ENCODE assay signal across 8 mouse cellular contexts in the genomic region with DNA sequence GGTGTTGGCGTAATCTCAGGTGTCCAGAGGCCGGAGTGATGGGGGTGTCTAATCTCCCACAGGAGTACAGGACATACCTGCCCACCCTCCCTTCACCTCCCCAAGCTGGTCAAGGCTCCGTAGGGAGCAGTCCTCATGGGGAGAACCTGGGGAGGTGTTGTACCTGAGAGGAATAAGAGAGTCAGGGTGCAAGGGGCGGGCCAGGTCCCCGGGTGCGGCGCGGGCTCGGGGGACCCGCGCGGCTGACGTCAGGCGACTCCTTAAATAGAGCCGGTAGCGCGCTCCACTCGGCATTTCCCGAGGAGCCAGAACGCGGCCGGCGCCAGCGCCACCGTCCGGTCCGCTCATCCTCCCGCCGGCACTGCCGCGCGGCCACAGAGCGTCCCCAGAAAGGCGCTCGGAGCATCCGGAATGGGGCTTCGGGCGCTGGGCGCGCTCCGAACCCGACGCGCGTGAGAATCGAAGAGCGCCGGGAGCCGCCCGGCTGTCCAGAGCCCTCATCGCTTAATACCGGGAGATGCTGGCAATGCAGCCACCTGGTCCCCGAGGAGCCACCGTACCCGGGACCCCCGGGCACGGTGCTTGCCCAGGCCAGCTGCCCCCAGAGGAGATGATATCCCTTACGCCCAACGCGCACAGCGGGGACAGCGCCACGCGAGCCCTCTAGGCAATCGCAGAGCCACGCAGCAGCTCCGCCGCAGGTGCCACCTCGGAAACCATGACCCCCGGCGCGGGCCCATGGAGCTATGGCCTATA. TPM values are rescaled to one million over a fixed set of nuclear protein-coding genes. Genes with fewer than 3 reads are reported as not detected.
DNase-seq lines count a peak whose midpoint lies in the region; ATAC-seq lines count a peak whose summit lies in the region.

No protein-coding gene starts in this region.

- H3K27ac ChIP-seq in intestine, embryonic 16.5 days (ENCODE audit: low read length), result no peak overlapping the region
- no peak overlapping the region for H3K27ac ChIP-seq in midbrain, embryonic 13.5 days

- no peak for ATAC-seq in intestine, embryonic 16.5 days
- peak; percentile 62 for ATAC-seq in midbrain, embryonic 13.5 days

- no peaks in the 10 kb centered on the region for H3K9me3 ChIP-seq in intestine, embryonic 16.5 days (ENCODE audit: control insufficient read depth, low read length)
- no peaks in the 10 kb centered on the region for H3K9me3 ChIP-seq in midbrain, embryonic 13.5 days

- no peak overlapping the region for H3K9ac ChIP-seq in intestine, embryonic 16.5 days (ENCODE audit: low read depth, low read length)
- peak overlapping the region; percentile 58 for H3K9ac ChIP-seq in midbrain, embryonic 13.5 days (replicated peaks)

- H3K4me1 ChIP-seq in intestine, embryonic 16.5 days (ENCODE audit: control insufficient read depth, insufficient read depth, low read length), result peaks cover 4% of the 10 kb centered on the region; the same call in 1 of the 2 replicates
- H3K4me1 ChIP-seq in midbrain, embryonic 13.5 days (replicated peaks), result peaks cover 19% of the 10 kb centered on the region

- peak overlapping the region; percentile 30 for H3K4me2 ChIP-seq in intestine, embryonic 16.5 days (ENCODE audit: low read depth, low read length)
- peak overlapping the region; percentile 82 for H3K4me2 ChIP-seq in midbrain, embryonic 13.5 days (replicated peaks)

- under 1% methylated on average over 72 of the region's 72 CpGs for WGBS in intestine, embryonic 16.5 days
- WGBS in midbrain, embryonic 13.5 days, result under 1% methylated on average over 69 of the region's 72 CpGs

- H3K4me3 ChIP-seq in intestine, embryonic 16.5 days (ENCODE audit: low read length), result peak overlapping the region; percentile 23
- H3K4me3 ChIP-seq in midbrain, embryonic 13.5 days (replicated peaks), result peak overlapping the region; percentile 45

- peaks cover 38% of the 10 kb centered on the region for H3K27me3 ChIP-seq in intestine, embryonic 16.5 days (replicated peaks; ENCODE audit: control insufficient read depth, insufficient read depth, low read length)
- H3K27me3 ChIP-seq in midbrain, embryonic 13.5 days, result peaks cover 57% of the 10 kb centered on the region

- no peaks in the 10 kb centered on the region for H3K36me3 ChIP-seq in intestine, embryonic 16.5 days (ENCODE audit: control insufficient read depth, insufficient read depth, low read length)
- no peaks in the 10 kb centered on the region for H3K36me3 ChIP-seq in midbrain, embryonic 13.5 days

- peak; percentile 15 for DNase-seq in adrenal gland, adult 2 months
- DNase-seq in adrenal gland, adult 8-10 months, result no peak
- DNase-seq in thymus, postnatal 4 days, result peak; percentile 14
- DNase-seq in thymus, postnatal 14 days, result no peak
- DNase-seq in thymus, postnatal 25 days, result no peak
- DNase-seq in ovary, postnatal 36 days (ENCODE audit: low spot score), result no peak

RNA-seq across cellular contexts. Expression of a gene that starts 0.5 kb away (rescaled TPM):
- 1 to 10 TPM; 2.8 to 4.9 TPM for total RNA-seq in adrenal gland, adult 2 months (2021)
- polyA plus RNA-seq in adrenal gland, adult 2 months (2012; rRNA removed), result 1.1 and 1.6 TPM in 2 replicates
- 1 to 10 TPM; 2.0 to 7.2 (median 2.7) TPM for total RNA-seq in adrenal gland, adult 8-10 months (2022)
- 0.87 and 0.92 TPM in 2 replicates for polyA plus RNA-seq in intestine, embryonic 16.5 days (2015; fragmentation: Nextera tagmentation; extraction: Ambion mirVana)
- 3.8 and 6.2 TPM in 2 replicates for polyA plus RNA-seq in midbrain, embryonic 13.5 days (2015; fragmentation: Nextera tagmentation; extraction: Ambion mirVana)

Comparison
In these comparisons a context has a peak if more than half of its experiments do, and no peak if none do; other contexts are left out.
1. DNase-seq: peak in adrenal gland, adult 2 months (single experiment) and thymus, postnatal 4 days (single experiment); none in adrenal gland, adult 8-10 months (single experiment), thymus, postnatal 14 days (single experiment), thymus, postnatal 25 days (single experiment) and ovary, postnatal 36 days (single experiment).